Mouse (Mus musculus) stomach, embryonic 16.5 days (tissue): ENCODE data around the gene Cct8. TPM values are rescaled to one million over a fixed set of nuclear protein-coding genes. Genes with fewer than 3 reads are reported as not detected.

Experiments
- ATAC-seq: fragments of 200-750 bp; cut with Nextera tagmentation; 2 replicates; pipeline ENCODE4 v1.8.0; 2017; ENCODE audit warnings: moderate number of reproducible peaks, moderate TSS enrichment; ENCODE audit not compliant: insufficient read depth, low FRiP score
- H3K27ac ChIP-seq: fragments of 300-500 bp; sonication (generic); 2 replicates; pipeline ENCODE4 v1.5.1; 2014; ENCODE audit warnings: low read length
- H3K27me3 ChIP-seq: fragments of 300-500 bp; sonication (generic); 2 replicates; pipeline ENCODE4 v1.6.1; 2014; ENCODE audit warnings: low read length, control low read depth, mixed read lengths; ENCODE audit not compliant: control insufficient read depth, insufficient read depth
- H3K36me3 ChIP-seq: fragments of 300-500 bp; sonication (generic); 2 replicates; pipeline ENCODE4 v1.6.1; 2014; ENCODE audit warnings: low read length; ENCODE audit not compliant: control insufficient read depth, insufficient read depth
- H3K4me1 ChIP-seq: fragments of 300-500 bp; sonication (generic); 2 replicates; pipeline ENCODE4 v1.6.1; 2014; ENCODE audit warnings: low read length, control low read depth, mixed read lengths; ENCODE audit not compliant: control insufficient read depth, insufficient read depth
- H3K4me2 ChIP-seq: fragments of 300-500 bp; sonication (generic); 2 replicates; pipeline ENCODE4 v1.6.1; 2014; ENCODE audit warnings: low read depth, low read length, mixed read lengths
- H3K4me3 ChIP-seq: fragments of 300-500 bp; sonication (generic); replicated peaks from 2 replicates; pipeline ENCODE4 v1.5.1; 2014; ENCODE audit warnings: mild to moderate bottlenecking, low read length
- H3K9ac ChIP-seq: fragments of 300-500 bp; sonication (generic); 2 replicates; pipeline ENCODE4 v1.6.1; 2014; ENCODE audit warnings: low read length
- H3K9me3 ChIP-seq: fragments of 300-500 bp; sonication (generic); replicated peaks from 2 replicates; pipeline ENCODE4 v1.6.1; 2016; ENCODE audit warnings: low read length, control low read depth; ENCODE audit not compliant: control insufficient read depth
- WGBS: fragments of 180-500 bp; shearing (Covaris S2); extraction: QIAGEN DNeasy Blood & Tissue Kit; methylation state at CpG from one replicate; pipeline ENCODE4 v1.1.7; 2014; 5-methylcytosine and 5-hydroxymethylcytosine counted together
- polyA plus RNA-seq: library from polyadenylated mRNA; unstranded; fragments of >200 nt; fragmentation: Nextera tagmentation; extraction: Ambion mirVana; gene quantifications from 2 replicates; pipeline ENCODE4 v1.2.1, GENCODE M21; 2015

Gene Cct8
- polyA plus RNA-seq, 1 experiment from 2014 or later = 381 TPM

DNA sequence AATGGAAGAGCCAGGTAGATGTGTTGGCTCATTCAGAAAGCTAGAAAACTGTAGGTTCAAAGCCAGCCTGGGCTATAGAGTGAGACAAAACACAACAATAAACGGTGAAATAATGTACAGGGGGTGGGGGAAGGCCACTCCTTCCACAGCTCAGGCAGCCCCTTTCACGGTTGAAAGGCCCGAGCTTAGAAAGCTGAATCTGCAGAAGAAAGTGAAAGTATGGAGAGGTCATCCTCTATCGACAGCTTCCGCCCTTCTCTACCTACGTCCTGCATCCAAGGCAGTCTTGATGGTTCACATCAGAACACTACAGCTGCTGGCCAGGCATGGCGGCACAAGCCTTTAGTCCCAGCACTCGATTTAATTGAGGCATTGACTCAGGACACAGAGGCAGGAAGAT, 57.0 kb downstream of the Cct8 start:
- Histone ChIP-seq H3K4me2 (no peak overlapping the region), H3K9ac (no peak overlapping the region), H3K27me3 (no peaks in the 10 kb centered on the region), H3K27ac (no peak overlapping the region), H3K9me3 (no peaks in the 10 kb centered on the region), H3K36me3 (no peaks in the 10 kb centered on the region), H3K4me3 (no peak overlapping the region), H3K4me1 (peaks cover 15% of the 10 kb centered on the region)
- 89% methylated on average over 8 of the region's 8 CpGs for WGBS
- no peak for ATAC-seq

DNA sequence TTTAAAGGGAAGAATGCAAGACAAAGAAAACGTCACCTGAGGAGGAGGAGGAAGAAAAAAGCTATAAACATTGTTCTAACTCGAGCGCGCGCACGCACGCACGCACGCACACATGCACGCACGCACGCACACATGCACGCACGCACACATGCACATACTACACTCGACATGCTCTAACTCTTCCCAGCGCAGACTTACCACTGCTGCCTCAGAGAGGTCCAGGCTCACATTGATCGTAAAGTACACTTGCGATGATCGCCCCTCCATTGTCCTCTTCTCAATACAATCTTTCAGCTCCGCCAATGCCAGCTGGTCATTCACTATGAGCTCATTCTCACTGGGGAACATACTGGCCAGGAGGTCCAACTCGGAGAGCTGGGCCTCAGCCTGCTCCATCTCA, 58.6 kb downstream of the Cct8 start:
- WGBS = 92% methylated on average over 21 of the region's 21 CpGs
- Histone ChIP-seq H3K4me2 (no peak overlapping the region), H3K27ac (no peak overlapping the region), H3K9me3 (no peaks in the 10 kb centered on the region), H3K27me3 (no peaks in the 10 kb centered on the region), H3K9ac (no peak overlapping the region), H3K36me3 (no peaks in the 10 kb centered on the region), H3K4me1 (peaks cover 12% of the 10 kb centered on the region), H3K4me3 (no peak overlapping the region)
- no peak for ATAC-seq

DNA sequence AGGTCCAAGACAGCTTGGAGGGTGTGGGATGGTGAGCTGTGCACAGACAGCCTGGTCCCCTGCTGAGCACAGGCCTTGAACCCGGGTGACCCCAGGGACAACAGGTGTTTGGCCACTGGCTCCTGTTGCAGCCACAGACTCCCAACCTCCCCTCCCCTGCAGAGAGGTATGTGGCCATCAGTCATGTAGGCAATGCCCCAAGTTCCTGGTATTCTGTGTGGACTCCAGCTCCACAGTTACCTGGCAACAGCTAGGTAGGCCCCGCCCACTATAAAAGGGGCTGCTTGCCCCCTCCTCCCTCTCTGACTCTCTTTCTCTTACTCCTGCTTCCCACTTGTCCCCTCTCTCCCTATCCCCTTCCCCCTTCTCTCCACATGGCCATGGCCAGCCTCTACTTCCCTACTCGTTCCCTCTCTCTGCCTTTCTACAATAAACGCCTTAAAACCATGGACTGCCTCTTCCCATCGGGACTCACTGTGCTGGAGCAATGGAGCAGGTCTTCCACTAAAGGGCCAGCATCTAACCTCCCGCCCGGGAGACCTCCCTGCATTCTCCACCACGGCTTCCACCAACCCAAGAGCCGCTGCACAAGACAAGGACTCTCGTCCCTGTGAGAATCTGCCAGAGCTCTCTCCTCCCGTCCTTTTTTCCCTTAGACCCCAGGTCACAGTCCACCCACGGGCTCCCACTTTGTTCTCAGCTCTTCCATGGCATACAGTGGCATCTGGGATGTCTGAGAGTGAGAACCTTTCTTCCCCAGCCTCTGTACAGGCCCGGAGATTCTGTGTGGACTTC, 60.1 kb downstream of the Cct8 start:
- ATAC-seq = no peak
- H3K36me3 ChIP-seq = no peaks in the 10 kb centered on the region
- no peak overlapping the region for H3K9ac ChIP-seq
- H3K4me3 ChIP-seq = no peak overlapping the region
- no peaks in the 10 kb centered on the region for H3K9me3 ChIP-seq
- 82% methylated on average over 13 of the region's 13 CpGs for WGBS
- no peak overlapping the region for H3K4me2 ChIP-seq
- H3K27me3 ChIP-seq = no peaks in the 10 kb centered on the region
- peaks cover 4% of the 10 kb centered on the region for H3K4me1 ChIP-seq
- H3K27ac ChIP-seq = no peak overlapping the region

DNA sequence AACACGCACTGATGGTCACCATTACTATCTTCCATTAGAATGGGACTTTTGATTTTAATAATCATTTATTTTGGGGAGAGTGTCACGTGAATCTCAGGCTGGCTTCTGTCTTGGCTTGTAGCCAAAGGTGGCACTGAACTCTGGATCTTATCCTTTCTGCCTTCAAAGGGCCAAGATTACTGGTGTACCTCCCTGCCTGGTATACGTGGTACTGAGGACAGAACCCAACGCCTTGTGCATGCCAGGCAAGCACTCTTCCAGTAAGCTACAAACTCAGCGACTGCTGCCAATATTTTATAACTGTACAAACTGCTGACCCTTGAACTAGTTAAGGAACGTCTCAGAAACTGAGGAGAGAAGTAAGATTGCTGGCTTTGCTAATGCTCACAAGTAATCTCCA, 60.7 kb downstream of the Cct8 start:
- Histone ChIP-seq H3K27ac (no peak overlapping the region), H3K9me3 (no peaks in the 10 kb centered on the region), H3K36me3 (no peaks in the 10 kb centered on the region), H3K4me1 (peaks cover 4% of the 10 kb centered on the region), H3K4me2 (no peak overlapping the region), H3K27me3 (no peaks in the 10 kb centered on the region), H3K4me3 (no peak overlapping the region), H3K9ac (no peak overlapping the region)
- WGBS = 82% methylated on average over 6 of the region's 6 CpGs
- no peak for ATAC-seq

DNA sequence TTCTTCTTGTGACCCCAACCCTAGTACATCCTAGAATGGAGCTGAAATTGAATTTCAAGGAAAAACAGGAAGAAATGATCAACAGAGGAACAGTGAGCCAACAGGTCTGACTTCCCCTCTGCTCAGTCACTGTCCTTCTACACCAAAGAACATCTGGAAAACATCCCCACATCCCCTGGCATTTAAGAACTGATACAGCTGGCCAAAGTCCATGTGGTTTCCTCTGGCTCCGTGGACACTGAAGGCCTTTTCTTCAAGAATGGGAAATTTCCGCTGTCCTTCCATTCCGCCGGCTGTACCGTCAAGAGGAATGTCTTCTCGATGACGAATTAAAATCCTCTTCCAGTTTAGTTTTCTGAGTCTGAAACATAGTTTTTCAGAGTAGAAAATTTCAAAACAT, 61.4 kb downstream of the Cct8 start:
- Histone ChIP-seq H3K27ac (no peak overlapping the region), H3K27me3 (no peaks in the 10 kb centered on the region), H3K4me3 (no peak overlapping the region), H3K4me1 (no peaks in the 10 kb centered on the region), H3K4me2 (no peak overlapping the region), H3K36me3 (no peaks in the 10 kb centered on the region), H3K9me3 (no peaks in the 10 kb centered on the region), H3K9ac (no peak overlapping the region)
- no peak for ATAC-seq
- 83% methylated on average over 7 of the region's 7 CpGs for WGBS

Other genes starting within 250 kb of the Cct8 start
- 19.2 and 19.9 TPM in 2 replicates for gene N6amt1, start 141.7 kb downstream of the Cct8 start, polyA plus RNA-seq
- 27.9 and 28.8 TPM in 2 replicates for gene Ltn1, start 63.3 kb downstream of the Cct8 start, polyA plus RNA-seq
- gene Rwdd2b, start 55.3 kb downstream of the Cct8 start, polyA plus RNA-seq = 10.7 and 12.0 TPM in 2 replicates
- gene Usp16, start 41.2 kb downstream of the Cct8 start, polyA plus RNA-seq = 35.3 and 39.0 TPM in 2 replicates
- gene Map3k7cl, start 57.5 kb upstream of the Cct8 start, polyA plus RNA-seq = 0.40 and 0.59 TPM in 2 replicates
- 8.5 and 9.6 TPM in 2 replicates for gene Bach1, start 203.1 kb upstream of the Cct8 start, polyA plus RNA-seq